ENCODE assay signal across 8 mouse cellular contexts in the genomic region with DNA sequence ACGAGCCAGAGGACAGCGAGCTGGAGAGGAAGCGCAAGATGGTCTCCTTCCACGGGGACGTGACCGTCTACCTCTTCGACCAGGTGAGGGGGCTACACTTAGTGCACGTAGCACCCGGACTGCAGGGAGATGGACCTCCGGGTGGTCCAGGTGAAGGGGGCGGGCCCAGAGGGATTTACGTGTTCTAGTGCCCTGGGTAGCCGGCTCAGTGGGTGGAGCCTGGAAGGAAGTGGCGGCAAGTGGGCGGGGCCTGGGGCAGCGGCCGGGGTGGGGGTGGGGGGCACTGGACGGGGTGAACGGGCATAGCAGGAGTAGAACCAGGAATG. TPM values are rescaled to one million over a fixed set of nuclear protein-coding genes. Genes with fewer than 3 reads are reported as not detected.
DNase-seq lines count a peak whose midpoint lies in the region; ATAC-seq lines count a peak whose summit lies in the region.

No protein-coding gene starts in this region.

- peak overlapping the region; percentile 79 for H3K4me2 ChIP-seq in heart, embryonic 13.5 days
- peak overlapping the region; percentile 45 for H3K4me2 ChIP-seq in hindbrain, embryonic 14.5 days (replicated peaks)
- peak overlapping the region; percentile 92 for H3K4me2 ChIP-seq in liver, embryonic 11.5 days
- peak overlapping the region; percentile 54 for H3K4me2 ChIP-seq in neural tube, embryonic 15.5 days

- H3K9me3 ChIP-seq in heart, embryonic 13.5 days, result no peaks in the 10 kb centered on the region
- H3K9me3 ChIP-seq in hindbrain, embryonic 14.5 days (ENCODE audit: control insufficient read depth, low read length), result no peaks in the 10 kb centered on the region
- H3K9me3 ChIP-seq in liver, embryonic 11.5 days (ENCODE audit: control insufficient read depth, low read length), result no peaks in the 10 kb centered on the region
- H3K9me3 ChIP-seq in neural tube, embryonic 15.5 days (replicated peaks), result no peaks in the 10 kb centered on the region

- 2% methylated on average over 19 of the region's 19 CpGs for WGBS in heart, embryonic 13.5 days
- WGBS in hindbrain, embryonic 14.5 days, result 4% methylated on average over 19 of the region's 19 CpGs
- 2% methylated on average over 19 of the region's 19 CpGs for WGBS in liver, embryonic 11.5 days
- WGBS in neural tube, embryonic 15.5 days, result 6% methylated on average over 19 of the region's 19 CpGs

- H3K36me3 ChIP-seq in heart, embryonic 13.5 days, result no peaks in the 10 kb centered on the region
- H3K36me3 ChIP-seq in hindbrain, embryonic 14.5 days (replicated peaks; ENCODE audit: control insufficient read depth, insufficient read depth), result peaks cover 90% of the 10 kb centered on the region
- no peaks in the 10 kb centered on the region for H3K36me3 ChIP-seq in liver, embryonic 11.5 days (ENCODE audit: control insufficient read depth, insufficient read depth, low read length)
- peaks cover 63% of the 10 kb centered on the region for H3K36me3 ChIP-seq in neural tube, embryonic 15.5 days

- DNase-seq in heart, postnatal 4 days, result no peak
- peak; percentile 65 to 80 for DNase-seq in adrenal gland, postnatal 36 days
- no peak for DNase-seq in hindbrain, embryonic 14.5 days (ENCODE audit: low spot score)
- no peak for DNase-seq in liver, embryonic 11.5 days (ENCODE audit: low spot score)
- DNase-seq in layer of hippocampus, adult 9-10 months (ENCODE audit: low spot score), result no peak

- peak overlapping the region; percentile 73 for H3K9ac ChIP-seq in heart, embryonic 13.5 days
- peak overlapping the region; percentile 42; the same call in 1 of the 2 replicates for H3K9ac ChIP-seq in hindbrain, embryonic 14.5 days
- peak overlapping the region; percentile 35 for H3K9ac ChIP-seq in liver, embryonic 11.5 days (ENCODE audit: low read depth, low read length)
- H3K9ac ChIP-seq in neural tube, embryonic 15.5 days (replicated peaks), result peak overlapping the region; percentile 31; the same call in 1 of the 2 replicates

- peaks cover 77% of the 10 kb centered on the region for H3K27me3 ChIP-seq in heart, embryonic 13.5 days (replicated peaks)
- peaks cover 15% of the 10 kb centered on the region; the same call in 1 of the 2 replicates for H3K27me3 ChIP-seq in hindbrain, embryonic 14.5 days (ENCODE audit: control insufficient read depth, insufficient read depth, low read length)
- H3K27me3 ChIP-seq in liver, embryonic 11.5 days (replicated peaks; ENCODE audit: control insufficient read depth, insufficient read depth, low read length), result peaks cover 58% of the 10 kb centered on the region
- H3K27me3 ChIP-seq in neural tube, embryonic 15.5 days (replicated peaks), result peaks cover 8% of the 10 kb centered on the region

- H3K27ac ChIP-seq in heart, embryonic 13.5 days (replicated peaks), result no peak overlapping the region
- H3K27ac ChIP-seq in hindbrain, embryonic 14.5 days, result no peak overlapping the region
- no peak overlapping the region for H3K27ac ChIP-seq in liver, embryonic 11.5 days (ENCODE audit: low read depth, low read length)
- H3K27ac ChIP-seq in neural tube, embryonic 15.5 days (replicated peaks), result no peak overlapping the region

- H3K4me3 ChIP-seq in heart, embryonic 13.5 days, result peak overlapping the region; percentile 55
- H3K4me3 ChIP-seq in hindbrain, embryonic 14.5 days (replicated peaks; ENCODE audit: low read length), result peak overlapping the region; percentile 8
- H3K4me3 ChIP-seq in liver, embryonic 11.5 days (ENCODE audit: low read depth, low read length), result peak overlapping the region; percentile 54
- peak overlapping the region; percentile 21 for H3K4me3 ChIP-seq in neural tube, embryonic 15.5 days (replicated peaks)

- peaks cover 29% of the 10 kb centered on the region for H3K4me1 ChIP-seq in heart, embryonic 13.5 days
- peaks cover 15% of the 10 kb centered on the region for H3K4me1 ChIP-seq in hindbrain, embryonic 14.5 days (replicated peaks; ENCODE audit: control insufficient read depth, insufficient read depth, low read length)
- H3K4me1 ChIP-seq in liver, embryonic 11.5 days (replicated peaks; ENCODE audit: control insufficient read depth, insufficient read depth, low read length), result peaks cover 34% of the 10 kb centered on the region
- H3K4me1 ChIP-seq in neural tube, embryonic 15.5 days, result peaks cover 31% of the 10 kb centered on the region

- no peak for ATAC-seq in heart, embryonic 13.5 days (ENCODE audit: extremely low read depth, insufficient number of reproducible peaks, low FRiP score, low TSS enrichment)
- ATAC-seq in hindbrain, embryonic 14.5 days (ENCODE audit: low FRiP score), result no peak
- no peak for ATAC-seq in liver, embryonic 11.5 days (replicated peaks; ENCODE audit: low FRiP score)
- ATAC-seq in neural tube, embryonic 15.5 days (ENCODE audit: low FRiP score), result no peak
- ATAC-seq in erythroid progenitor cell, adult 5-6 weeks (replicated peaks; ENCODE audit: low FRiP score, poor library complexity, severe bottlenecking), result no peak

RNA-seq across cellular contexts. Expression of a gene that starts 14.0 kb away (rescaled TPM):
- polyA plus RNA-seq in heart, embryonic 13.5 days (2015; fragmentation: Nextera tagmentation; extraction: Ambion mirVana), result 0.24 and 0.38 TPM in 2 replicates
- total RNA-seq in heart, postnatal 4 days (2021), result not detected
- total RNA-seq in adrenal gland, postnatal 36 days (2021), result 1 to 10 TPM; 1.1 to 1.4 TPM
- polyA plus RNA-seq in hindbrain, embryonic 14.5 days (2014; fragmentation: Nextera tagmentation; extraction: Ambion mirVana), result 5.2 and 7.3 TPM in 2 replicates
- 0.65 and 0.70 TPM in 2 replicates for polyA plus RNA-seq in liver, embryonic 11.5 days (2014; fragmentation: Nextera tagmentation; extraction: Ambion mirVana)
- polyA plus RNA-seq in neural tube, embryonic 15.5 days (2015; fragmentation: Nextera tagmentation; extraction: Ambion mirVana), result 7.1 and 8.6 TPM in 2 replicates
- total RNA-seq in erythroid progenitor cell, adult 5-6 weeks (2015; ENCODE audit: low replicate concordance), result not detected in 2 replicates
- not detected in 2 replicates for total RNA-seq in erythroid progenitor cell, adult 5-6 weeks (2017; ENCODE audit: low replicate concordance)

RNA-seq across cellular contexts. Expression of a gene that starts 14.9 kb away (rescaled TPM):
- polyA plus RNA-seq in heart, embryonic 13.5 days (2015; fragmentation: Nextera tagmentation; extraction: Ambion mirVana), result 0.62 and 0.80 TPM in 2 replicates
- total RNA-seq in heart, postnatal 4 days (2021), result under 1 TPM; 0.10 to 0.16 TPM
- total RNA-seq in adrenal gland, postnatal 36 days (2021), result 1 to 10 TPM; 6.1 to 8.5 TPM
- polyA plus RNA-seq in hindbrain, embryonic 14.5 days (2014; fragmentation: Nextera tagmentation; extraction: Ambion mirVana), result 20.9 and 23.6 TPM in 2 replicates
- polyA plus RNA-seq in liver, embryonic 11.5 days (2014; fragmentation: Nextera tagmentation; extraction: Ambion mirVana), result 0.30 and 0.45 TPM in 2 replicates
- polyA plus RNA-seq in neural tube, embryonic 15.5 days (2015; fragmentation: Nextera tagmentation; extraction: Ambion mirVana), result 19.3 and 26.0 TPM in 2 replicates
- total RNA-seq in erythroid progenitor cell, adult 5-6 weeks (2015; ENCODE audit: low replicate concordance), result not detected in 2 replicates
- total RNA-seq in erythroid progenitor cell, adult 5-6 weeks (2017; ENCODE audit: low replicate concordance), result not detected in 2 replicates

RNA-seq across cellular contexts. Expression of a gene that starts 15.9 kb away (rescaled TPM):
- polyA plus RNA-seq in heart, embryonic 13.5 days (2015; fragmentation: Nextera tagmentation; extraction: Ambion mirVana), result 90.1 and 103 TPM in 2 replicates
- total RNA-seq in heart, postnatal 4 days (2021), result 100 to 1,000 TPM; 105 to 107 TPM
- total RNA-seq in adrenal gland, postnatal 36 days (2021), result 100 to 1,000 TPM; 121 to 125 TPM
- polyA plus RNA-seq in hindbrain, embryonic 14.5 days (2014; fragmentation: Nextera tagmentation; extraction: Ambion mirVana), result 237 and 242 TPM in 2 replicates
- polyA plus RNA-seq in liver, embryonic 11.5 days (2014; fragmentation: Nextera tagmentation; extraction: Ambion mirVana), result 67.2 and 69.1 TPM in 2 replicates
- 211 and 253 TPM in 2 replicates for polyA plus RNA-seq in neural tube, embryonic 15.5 days (2015; fragmentation: Nextera tagmentation; extraction: Ambion mirVana)
- total RNA-seq in erythroid progenitor cell, adult 5-6 weeks (2015; ENCODE audit: low replicate concordance), result 20.5 and 29.8 TPM in 2 replicates
- total RNA-seq in erythroid progenitor cell, adult 5-6 weeks (2017; ENCODE audit: low replicate concordance), result 43.8 and 48.9 TPM in 2 replicates

RNA-seq across cellular contexts. Expression of a gene that starts 26.1 kb away (rescaled TPM):
- polyA plus RNA-seq in heart, embryonic 13.5 days (2015; fragmentation: Nextera tagmentation; extraction: Ambion mirVana), result 0.39 and 0.43 TPM in 2 replicates
- total RNA-seq in heart, postnatal 4 days (2021), result under 1 TPM; 0.34 to 0.38 TPM
- total RNA-seq in adrenal gland, postnatal 36 days (2021), result under 1 TPM; 0.16 to 0.53 TPM
- 1.3 TPM in 2 replicates for polyA plus RNA-seq in hindbrain, embryonic 14.5 days (2014; fragmentation: Nextera tagmentation; extraction: Ambion mirVana)
- 0.40 and 0.74 TPM in 2 replicates for polyA plus RNA-seq in liver, embryonic 11.5 days (2014; fragmentation: Nextera tagmentation; extraction: Ambion mirVana)
- 1.4 and 1.7 TPM in 2 replicates for polyA plus RNA-seq in neural tube, embryonic 15.5 days (2015; fragmentation: Nextera tagmentation; extraction: Ambion mirVana)
- total RNA-seq in erythroid progenitor cell, adult 5-6 weeks (2015; ENCODE audit: low replicate concordance), result not detected in 2 replicates
- total RNA-seq in erythroid progenitor cell, adult 5-6 weeks (2017; ENCODE audit: low replicate concordance), result not detected in 2 replicates

RNA-seq across cellular contexts. Expression of a gene that starts 32.3 kb away (rescaled TPM):
- 41.9 and 44.1 TPM in 2 replicates for polyA plus RNA-seq in heart, embryonic 13.5 days (2015; fragmentation: Nextera tagmentation; extraction: Ambion mirVana)
- 10 to 100 TPM; 19.3 to 19.9 TPM for total RNA-seq in heart, postnatal 4 days (2021)
- 10 to 100 TPM; 27.1 to 36.0 TPM for total RNA-seq in adrenal gland, postnatal 36 days (2021)
- polyA plus RNA-seq in hindbrain, embryonic 14.5 days (2014; fragmentation: Nextera tagmentation; extraction: Ambion mirVana), result 37.6 and 42.6 TPM in 2 replicates
- polyA plus RNA-seq in liver, embryonic 11.5 days (2014; fragmentation: Nextera tagmentation; extraction: Ambion mirVana), result 101 and 106 TPM in 2 replicates
- polyA plus RNA-seq in neural tube, embryonic 15.5 days (2015; fragmentation: Nextera tagmentation; extraction: Ambion mirVana), result 40.7 and 48.9 TPM in 2 replicates
- 2.5 and 2.9 TPM in 2 replicates for total RNA-seq in erythroid progenitor cell, adult 5-6 weeks (2015; ENCODE audit: low replicate concordance)
- total RNA-seq in erythroid progenitor cell, adult 5-6 weeks (2017; ENCODE audit: low replicate concordance), result 0.23 and 4.0 TPM in 2 replicates

Comparison
In these comparisons a context has a peak if more than half of its experiments do, and no peak if none do; other contexts are left out.
1. DNase-seq: peak in adrenal gland, postnatal 36 days (2 of 2); none in heart, postnatal 4 days (single experiment), hindbrain, embryonic 14.5 days (single experiment), liver, embryonic 11.5 days (single experiment) and layer of hippocampus, adult 9-10 months (single experiment).
2. RNA of a gene that starts 14.9 kb away (polyA plus RNA-seq): 19.3 to 26.0 TPM in neural tube, embryonic 15.5 days and 20.9 to 23.6 TPM in hindbrain, embryonic 14.5 days; 0.62 to 0.80 TPM in heart, embryonic 13.5 days and 0.30 to 0.45 TPM in liver, embryonic 11.5 days; every median in the first group is over 10 times any median in the second.
3. Peak in every context shown above with its lines, with median percentiles within 50 percentile points of each other: H3K4me2 ChIP-seq, H3K4me3 ChIP-seq and H3K9ac ChIP-seq.